Mouse (Mus musculus) cerebellum, adult (tissue): ENCODE data around the gene D11Wsu47e.

Source experiments
- ATAC-seq: cut with Nextera tagmentation; 2 replicates; pipeline ENCODE4 v1.9.2; 2017; ENCODE audit warnings: mild to moderate bottlenecking, moderate library complexity, mixed read lengths; ENCODE audit not compliant: insufficient number of reproducible peaks, low FRiP score, low TSS enrichment

D11Wsu47e gene

DNA sequence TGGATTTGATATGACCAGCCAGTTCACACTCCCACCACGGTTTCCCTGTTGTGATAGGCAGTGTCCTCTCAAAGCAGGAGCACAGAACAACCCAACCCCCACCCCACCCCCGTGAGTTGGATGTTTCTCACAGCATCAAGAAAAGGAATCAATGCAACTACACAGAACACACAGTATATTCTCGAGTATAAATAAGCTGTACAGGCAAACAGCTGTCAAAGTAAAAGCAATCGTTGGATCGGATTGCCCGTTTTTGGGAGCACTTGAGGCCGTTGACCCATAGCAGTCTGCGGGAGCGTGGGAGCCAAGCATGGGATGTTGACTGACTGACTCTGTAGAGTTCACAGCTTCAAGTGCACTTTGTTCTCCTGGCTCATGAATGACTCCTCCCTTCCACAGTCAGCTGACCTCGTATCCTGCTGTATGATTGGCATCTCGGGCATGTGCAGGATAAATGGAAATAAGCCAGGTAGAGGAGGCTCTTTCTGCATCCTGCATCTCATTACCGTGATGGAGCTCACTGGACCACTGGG lies 13.9 kb downstream of the D11Wsu47e start:
- no peak for ATAC-seq

DNA sequence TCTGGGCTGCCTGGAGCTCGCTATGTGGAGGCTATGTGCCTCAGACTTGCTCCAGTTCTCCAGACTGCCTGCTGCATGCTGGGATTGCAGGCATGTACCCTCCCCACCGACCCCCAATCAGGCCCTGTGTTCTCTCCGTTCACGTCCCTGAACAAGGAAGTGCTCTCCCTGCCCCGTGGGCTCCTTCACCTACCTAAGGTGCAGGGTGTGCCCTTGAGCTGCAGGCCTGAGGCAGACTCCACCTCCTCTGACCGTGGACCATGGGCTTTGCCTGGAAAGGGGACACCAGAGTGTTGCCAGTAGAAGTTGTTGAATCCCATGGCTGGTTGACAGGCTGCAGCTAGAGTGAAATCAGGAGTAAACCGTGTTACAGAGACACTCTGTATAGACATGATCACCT lies 15.4 kb downstream of the D11Wsu47e start:
- ATAC-seq, result no peak

DNA sequence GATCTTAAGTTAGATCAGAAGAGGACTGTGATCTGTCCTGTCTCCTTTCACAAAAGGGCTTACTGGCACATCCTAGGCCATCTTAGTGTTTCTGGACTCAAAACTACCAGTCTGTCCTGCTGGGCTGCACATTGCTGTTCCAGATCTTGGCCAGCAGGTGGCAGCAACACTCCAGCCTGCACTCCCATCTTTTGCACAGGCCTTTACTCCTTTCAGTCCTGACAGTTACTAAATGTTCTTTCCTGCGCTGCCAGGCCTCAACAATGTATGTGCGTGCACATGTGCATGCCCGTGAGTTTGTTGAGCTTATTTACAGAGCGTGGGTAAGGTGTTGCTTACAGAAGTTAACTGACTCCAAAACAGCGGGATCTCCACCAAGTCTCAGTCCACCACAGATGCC lies 19.5 kb downstream of the D11Wsu47e start:
- ATAC-seq, result peak; percentile 49; the same call in 1 of the 2 replicates

DNA sequence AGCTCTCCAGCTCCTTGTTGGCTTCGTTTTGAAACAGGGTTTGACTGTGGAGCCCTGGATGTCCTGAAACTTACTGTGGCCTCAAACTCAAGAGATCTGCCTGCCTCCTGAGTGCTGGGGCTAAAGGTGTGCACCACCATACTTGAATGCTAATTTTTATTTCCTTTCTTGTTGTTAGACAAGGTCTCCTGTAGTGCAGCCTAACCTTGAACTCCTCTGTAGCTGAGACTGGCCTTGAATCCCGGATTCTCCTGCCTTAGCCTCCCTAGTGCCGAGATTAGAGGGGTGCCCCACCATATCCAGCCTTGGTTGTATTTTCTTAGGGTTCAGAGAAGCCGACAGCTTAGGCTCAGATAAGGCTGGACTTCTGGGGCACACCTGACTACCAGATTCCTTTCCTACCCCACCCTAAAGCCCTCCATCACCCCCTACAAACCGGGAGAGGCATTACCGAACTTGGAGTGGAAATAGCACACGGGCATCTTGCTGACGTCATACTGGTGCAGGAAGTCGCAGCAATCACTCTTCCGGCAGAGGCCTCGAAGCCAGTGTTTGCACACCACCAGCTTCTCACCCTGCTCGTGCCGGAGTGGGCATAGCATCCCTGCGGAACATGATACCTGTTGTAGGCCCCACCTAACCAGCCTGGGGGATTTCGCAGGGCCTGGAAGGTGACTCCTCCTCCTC lies 21.9 kb downstream of the D11Wsu47e start:
- ATAC-seq, result no peak

DNA sequence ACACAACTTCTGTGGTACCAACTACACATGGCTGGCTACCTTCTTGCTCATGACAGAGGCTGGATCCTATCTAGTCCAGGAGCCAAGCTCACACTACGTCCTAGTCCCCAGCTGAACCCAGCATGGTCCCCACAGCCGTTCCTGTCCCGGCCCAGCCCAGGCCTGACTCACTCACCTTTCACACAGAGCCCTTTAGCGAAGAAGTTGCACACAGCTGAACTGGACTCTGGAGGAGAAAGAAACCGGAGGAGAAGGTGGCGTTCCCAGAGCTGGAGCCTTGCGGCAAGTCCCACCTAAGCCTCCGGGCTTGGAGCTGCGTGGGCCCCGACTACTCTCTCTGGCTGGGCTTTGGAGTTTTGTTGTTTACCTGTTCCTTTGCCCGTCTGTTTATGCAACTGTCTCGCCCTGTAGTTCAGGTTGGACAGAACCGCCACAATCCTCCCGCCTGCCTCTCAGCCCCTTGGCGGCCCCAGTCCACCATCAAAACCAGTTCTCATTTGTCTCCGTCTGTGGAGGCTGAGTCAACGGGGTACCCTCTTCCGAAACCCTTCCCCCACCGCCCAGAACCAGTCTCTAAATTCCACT lies 24.5 kb downstream of the D11Wsu47e start:
- no peak for ATAC-seq

DNA sequence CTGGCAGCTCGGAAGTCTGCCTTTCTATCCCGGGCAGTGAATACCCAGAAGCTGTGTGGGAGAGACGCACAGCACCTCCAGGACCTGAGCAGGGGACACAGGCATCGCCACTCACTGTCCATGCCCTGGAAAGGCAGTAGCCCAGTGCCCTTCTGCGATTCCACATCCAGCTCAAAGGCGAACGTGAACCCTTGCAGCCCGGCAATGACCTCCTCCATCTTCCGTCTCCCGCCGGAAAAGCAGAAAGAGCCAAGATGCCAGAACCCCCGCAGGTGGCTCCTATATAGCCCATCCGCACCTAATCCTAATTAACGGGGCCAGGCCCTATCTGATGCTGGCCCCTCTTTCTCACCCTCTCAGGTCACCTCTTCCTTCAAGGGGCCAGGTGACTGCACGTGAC lies 25.1 kb downstream of the D11Wsu47e start:
- no peak for ATAC-seq

DNA sequence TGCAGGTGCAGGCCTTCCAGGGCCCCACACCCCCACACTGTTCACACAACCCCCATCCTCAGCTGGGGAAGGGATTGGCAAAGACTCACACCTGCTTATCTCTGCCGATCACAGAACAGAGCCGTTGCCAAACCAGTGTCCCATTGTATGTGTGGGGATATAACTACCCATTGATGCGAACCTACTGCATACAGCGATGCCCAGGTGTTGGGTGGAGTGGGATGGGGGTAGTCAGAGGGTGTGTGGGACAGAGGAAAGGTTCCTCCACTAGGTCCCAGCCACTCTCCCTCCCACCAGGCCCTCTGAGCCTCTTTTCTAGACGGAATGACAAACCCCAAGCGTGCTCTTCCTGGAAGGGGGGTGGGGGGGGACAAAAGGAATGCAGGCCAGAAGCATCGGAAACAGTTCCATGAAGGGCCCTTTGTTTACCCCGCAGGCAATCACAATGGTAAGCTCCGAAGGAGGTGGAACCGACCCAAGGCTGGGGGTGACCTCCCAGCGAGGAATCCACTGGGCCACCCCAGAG lies 25.6 kb downstream of the D11Wsu47e start, which contains the start of gene Cpsf4l:
Gene Cpsf4l, minus strand, starts transcription at position 287 of the 526 bp plus-strand sequence.
- no peak for ATAC-seq

DNA sequence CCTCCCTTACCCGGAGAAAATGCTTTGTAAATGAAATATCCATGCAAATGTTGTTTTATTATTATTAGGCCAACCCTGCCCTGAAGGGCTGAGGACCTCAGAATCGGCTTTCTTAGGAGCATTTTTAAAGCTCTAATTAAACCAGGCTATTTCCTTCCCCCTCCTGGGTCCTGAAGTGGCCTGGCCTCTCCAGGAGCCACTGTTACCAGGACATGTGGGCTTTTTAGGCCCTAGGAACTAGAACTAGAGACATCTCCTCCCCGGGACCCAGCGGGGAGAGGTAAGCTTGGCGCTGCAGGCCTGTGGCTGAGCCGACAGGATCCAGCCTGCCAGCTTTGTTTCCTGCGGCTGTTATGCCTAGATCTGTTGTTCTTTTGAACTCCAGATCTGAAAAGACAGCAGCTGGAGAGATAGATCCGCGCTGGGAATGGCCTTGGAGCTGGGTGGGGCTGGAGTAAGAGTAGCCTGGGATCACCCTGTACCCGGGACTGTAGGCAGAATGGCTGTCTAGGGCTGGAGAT lies 26.1 kb downstream of the D11Wsu47e start:
- no peak for ATAC-seq

DNA sequence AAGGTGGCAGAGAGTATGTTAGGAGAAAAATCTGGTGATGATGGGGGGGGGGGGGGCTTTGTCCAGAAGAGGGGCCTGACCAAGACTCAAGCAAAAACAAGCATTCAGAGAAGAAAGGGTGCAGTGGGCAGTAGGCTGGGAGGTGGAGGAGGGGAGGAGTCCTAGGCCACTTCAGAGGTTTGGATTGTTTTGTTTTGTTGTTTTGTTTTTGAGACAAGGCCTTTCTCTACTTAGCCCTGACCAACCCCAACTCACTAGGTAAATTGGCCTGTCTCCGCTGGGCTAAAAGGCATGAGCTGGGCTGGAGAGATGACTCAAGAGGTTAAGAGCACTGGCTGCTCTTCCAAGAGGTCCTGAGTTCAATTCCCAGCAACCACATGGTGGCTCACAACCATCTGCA lies 26.8 kb downstream of the D11Wsu47e start:
- no peak for ATAC-seq

DNA sequence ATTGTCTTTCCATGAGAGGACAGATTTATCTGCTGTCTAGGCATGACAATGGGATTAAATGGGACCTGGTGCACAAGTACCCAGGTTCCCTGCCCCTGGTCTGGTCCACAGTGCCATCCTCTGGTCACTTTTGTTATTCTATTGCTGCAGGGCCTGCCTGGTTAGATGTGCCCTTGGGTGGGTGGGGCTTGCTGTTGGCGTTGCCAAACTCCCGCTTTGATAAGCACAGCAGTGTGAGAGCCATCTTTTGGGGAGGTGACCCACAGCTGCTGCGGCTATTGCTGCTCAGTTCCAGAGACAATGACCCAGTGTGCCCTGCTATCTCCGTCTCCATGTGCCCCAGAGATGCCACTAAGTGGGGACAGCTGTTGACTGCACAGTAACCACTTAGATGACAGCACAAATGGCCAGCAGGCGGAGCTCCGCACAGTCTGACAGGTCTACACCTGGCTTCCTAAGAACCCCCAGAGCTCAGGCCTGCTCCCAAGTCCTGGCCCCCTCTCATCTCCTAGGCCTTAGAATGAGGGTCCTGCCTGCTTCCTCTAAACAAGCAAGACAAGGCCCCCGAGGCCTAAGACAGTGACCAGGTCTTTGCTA lies 31.0 kb downstream of the D11Wsu47e start:
- ATAC-seq, result no peak

DNA sequence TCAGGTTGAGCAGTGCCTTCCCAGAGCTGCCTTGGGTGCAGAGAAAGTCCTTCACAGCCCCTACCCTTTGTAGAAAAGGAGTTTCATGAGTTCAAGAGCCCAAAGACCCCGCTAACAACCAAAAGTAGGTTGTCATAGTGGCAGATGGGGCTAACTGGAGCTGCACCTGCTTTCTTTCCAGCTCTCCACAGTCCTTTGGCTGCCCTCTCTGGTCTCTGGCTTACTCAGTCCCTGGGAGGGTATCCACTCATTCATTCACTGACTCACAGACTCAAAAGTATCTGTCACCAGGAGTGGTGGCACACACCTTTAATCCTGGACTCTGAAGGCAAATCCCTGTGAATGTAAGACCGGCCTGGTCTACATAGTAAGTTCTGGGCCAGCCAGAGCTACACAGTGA lies 31.9 kb downstream of the D11Wsu47e start:
- ATAC-seq, result no peak

DNA sequence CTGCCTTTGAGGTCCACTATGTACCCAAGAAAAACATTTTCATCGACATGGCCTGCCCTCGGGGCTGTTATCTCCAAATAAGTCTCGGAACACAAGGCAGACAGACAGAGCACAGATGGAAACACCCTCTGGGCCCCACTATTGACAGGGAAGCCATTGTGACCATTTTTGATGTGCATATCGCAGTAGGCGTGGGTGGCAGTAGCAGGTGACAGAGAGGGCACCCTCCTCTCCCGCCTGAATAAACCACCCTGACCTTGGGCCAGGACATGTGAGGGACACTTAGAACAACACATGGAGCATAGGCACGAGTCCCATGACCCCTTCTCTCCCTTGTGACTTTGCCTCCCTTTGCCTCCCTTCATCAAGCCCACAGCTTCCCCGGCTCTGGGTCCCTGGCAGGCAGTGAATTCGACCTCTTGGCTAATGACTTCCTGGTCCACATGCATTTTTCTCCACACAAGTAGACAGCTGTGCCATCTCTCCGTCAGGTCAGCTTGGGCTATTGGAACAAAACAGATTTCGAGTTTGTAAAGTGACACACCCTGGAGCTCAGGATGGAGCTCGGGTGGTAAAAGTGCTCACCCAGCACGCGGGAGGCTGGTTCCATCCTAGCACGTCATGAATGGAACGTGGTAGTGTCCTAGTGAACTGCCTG lies 33.7 kb downstream of the D11Wsu47e start:
- ATAC-seq, result no peak

DNA sequence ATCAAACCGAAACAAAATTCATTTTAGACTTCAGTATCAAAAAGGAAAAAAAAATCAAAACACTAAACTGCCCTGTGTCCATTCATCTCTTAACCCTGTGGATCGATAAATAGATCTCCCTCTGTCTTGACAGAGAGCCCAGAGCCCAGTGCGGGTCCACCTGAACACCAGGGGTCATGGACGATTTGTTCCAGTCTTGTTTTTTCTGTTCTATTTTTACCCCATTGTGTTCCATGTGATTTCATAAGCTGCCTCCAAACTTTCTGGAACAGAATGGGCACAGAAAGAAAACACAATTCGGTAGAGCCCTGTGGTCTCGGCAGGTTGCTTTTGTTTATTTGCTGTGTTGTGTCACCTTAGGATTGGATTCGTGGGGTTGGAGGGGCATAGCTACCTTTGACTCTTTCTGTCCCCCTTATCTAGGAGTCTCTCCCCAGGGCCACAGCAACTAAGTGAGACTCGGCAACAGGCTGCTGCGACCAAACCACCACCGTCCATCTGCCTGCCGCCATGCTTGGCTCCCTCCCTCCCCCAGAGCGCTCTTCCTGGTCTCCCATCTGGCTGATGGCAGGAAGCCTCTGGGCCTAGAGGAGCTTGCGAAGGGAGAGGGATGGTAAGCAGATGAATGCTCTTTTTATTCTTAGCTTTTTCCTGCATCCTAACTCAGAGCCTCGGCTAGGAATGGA lies 38.3 kb downstream of the D11Wsu47e start:
- ATAC-seq, result no peak

DNA sequence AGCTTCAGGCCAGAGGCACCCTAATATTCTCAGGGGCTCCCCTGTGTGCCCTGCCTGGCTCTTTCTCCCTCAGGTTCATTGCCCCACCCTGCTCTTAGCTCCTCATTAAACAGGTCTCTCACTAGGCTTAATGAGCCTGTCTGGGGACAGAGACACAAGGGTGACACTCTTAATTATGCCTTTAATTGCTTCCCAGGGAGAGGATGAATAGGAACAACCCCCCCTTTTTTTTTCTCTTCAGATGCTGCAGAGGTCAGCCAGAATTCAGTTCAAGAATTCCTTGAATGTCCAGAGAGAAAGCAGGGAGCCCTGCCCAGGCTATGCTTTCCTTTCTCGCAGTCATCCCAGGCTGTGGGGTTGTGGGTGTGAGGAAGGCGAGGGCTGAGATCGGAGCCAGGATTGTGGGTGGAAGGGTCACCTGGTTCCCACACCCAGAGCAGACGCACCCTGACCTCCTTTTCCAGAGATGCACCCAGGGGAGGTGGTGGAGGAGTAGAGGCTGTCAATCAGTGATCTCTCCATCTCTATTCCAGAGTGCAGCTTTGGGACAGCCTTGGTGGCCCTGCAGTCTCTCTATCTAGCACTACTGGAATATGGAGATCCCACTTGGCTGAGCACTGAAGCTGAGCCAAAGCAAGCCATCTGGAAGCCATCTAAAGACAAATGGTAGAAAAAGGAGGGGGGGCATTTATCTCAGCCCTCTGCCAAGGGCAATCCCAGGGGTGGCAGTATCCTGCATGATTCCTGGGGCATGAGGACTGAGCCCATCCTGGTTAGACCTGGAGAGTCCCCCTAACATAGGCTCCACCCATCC lies 41.2 kb downstream of the D11Wsu47e start:
- ATAC-seq, result no peak

DNA sequence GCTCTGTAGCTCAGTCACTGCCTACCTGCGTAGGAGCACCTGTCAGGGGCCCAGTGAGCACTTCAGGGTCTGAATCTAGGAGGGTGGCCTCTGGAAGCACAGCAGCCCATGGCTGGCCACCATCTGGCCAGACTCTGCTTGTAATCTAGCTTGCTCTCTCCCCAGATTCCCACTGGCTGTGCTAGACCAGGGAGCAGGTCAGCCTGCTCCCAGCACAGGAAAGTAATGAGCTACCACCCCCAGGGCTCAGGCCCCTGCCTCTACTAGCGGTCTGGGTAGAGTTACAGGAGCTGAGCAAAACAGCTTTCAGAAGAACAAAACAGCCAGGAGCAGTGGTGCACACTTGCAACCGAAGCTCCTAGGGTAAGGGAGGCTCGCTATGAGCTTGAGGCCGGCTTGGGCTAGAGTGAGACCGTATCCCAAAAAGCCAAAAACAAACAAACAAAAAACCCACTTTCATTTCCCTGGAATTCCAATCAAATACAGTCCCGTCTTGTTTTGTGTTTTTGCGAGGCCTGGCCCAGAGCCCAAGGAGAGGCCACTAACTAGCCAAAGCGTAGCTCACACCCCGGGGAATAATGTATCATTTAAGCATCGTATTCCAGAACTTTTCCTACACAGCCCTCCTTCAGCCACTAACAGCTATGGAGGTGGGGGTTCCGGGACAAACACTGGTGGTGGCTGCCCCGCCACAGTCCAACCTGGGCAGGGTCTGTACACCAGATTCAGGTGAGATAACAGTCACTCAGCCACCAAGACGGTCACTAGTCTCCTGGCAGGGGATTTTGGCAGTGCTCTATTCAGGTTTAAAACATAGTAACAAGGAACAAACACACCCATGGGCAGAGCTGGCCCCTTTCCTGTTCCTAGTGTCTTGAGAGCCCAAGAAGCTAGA lies 43.0 kb downstream of the D11Wsu47e start:
- ATAC-seq, result no peak

DNA sequence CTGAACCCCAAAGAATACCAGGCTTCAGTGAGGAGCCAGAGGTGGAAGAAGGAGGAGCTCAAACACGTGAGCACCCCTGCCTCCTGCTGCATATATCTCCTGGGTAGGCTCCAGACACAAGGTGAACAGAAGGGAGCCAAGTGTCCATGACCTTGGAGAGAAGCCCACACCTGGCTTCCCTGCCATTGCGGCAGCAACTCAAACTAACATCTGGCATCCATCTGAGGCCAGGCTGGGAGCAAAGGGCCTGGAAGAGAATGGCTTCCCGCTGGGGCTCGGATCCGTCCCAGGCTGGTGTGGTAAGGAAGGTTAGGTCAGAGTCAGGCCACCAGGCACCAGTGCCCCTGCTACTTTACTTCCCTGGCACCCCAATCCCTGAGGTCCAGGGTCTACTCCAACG lies 43.8 kb downstream of the D11Wsu47e start:
- ATAC-seq, result no peak

DNA sequence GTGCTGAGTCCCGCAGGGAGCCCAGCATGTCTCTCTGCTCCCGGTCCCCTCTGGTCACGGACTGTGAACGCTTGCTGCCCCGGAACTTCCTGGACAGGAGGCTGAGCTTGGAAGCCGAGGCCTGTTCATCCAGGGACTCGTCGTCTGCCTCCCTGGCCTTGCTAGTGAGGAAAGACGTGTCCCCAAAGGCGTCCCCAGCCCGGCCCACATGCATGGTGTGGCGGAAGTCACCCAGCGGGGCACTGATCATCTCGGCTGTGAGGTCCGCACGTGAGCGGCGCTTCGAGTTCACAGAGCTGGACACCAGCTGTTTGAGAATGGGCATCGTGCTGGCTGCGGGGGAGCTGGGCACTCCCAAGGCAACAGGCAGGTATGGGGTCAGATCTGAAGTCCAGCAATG lies 45.0 kb downstream of the D11Wsu47e start:
- no peak for ATAC-seq

DNA sequence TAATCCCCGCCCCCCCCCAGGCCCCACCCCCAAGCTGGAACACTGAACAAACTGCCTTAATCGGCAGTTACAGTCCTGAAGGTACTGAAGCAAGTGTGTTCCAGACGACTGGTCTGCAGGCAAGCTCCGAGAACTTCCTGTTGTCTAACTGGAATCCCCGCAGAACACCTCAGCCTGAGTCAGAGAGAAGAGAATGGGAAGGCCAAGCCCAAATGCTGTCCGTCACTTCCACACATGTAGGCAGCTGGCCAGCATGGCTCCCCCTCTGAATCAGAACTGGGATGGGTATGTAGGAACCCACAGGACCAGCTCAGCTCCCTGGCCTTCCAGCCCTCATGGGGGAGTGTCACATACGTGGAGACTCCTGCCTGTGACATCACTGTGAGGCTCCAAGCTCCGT lies 45.7 kb downstream of the D11Wsu47e start:
- ATAC-seq, result no peak
